Mouse (Mus musculus): ENCODE measurements around the gene Wipi2. TPM values are rescaled to one million over a fixed set of nuclear protein-coding genes. Genes with fewer than 3 reads are reported as not detected.

The Wipi2 gene
- polyA plus RNA-seq, 1 experiment from 2014 or later = 38.8 TPM

- WGBS = 10% methylated on average over 12 of the region's 12 CpGs
Measured at GRCm38 (mm10) chr5:142694627-142695340, 67.3 kb downstream of the Wipi2 start.

GRCm38 (mm10) chr5:142696258-142696657 is 68.8 kb downstream of the Wipi2 start:
- Histone ChIP-seq H3K4me1 (peaks cover 6% of the 10 kb centered on the region), H3K4me2 (no peak overlapping the region), H3K4me3 (replicated peaks) (no peak overlapping the region), H3K27me3 (replicated peaks) (peaks cover 4% of the 10 kb centered on the region; the same call in 1 of the 2 replicates), H3K9ac (no peak overlapping the region), H3K36me3 (no peaks in the 10 kb centered on the region), H3K9me3 (no peaks in the 10 kb centered on the region), H3K27ac (no peak overlapping the region)
- ATAC-seq (ENCODE audit: insufficient read depth, low FRiP score, low read depth) = no peak
- WGBS = 34% methylated on average over 6 of the region's 6 CpGs

More at GRCm38 (mm10) chr5:142694627-142695340, 67.3 kb downstream of the Wipi2 start:
- no peak overlapping the region for H3K4me2 ChIP-seq
- 0 out of 2 replicates have a peak, but pooled peaks cover 4% of the 10 kb centered on the region for H3K27me3 ChIP-seq (replicated peaks)
- H3K36me3 ChIP-seq = no peaks in the 10 kb centered on the region
- H3K27ac ChIP-seq = no peak overlapping the region
- ATAC-seq (ENCODE audit: insufficient read depth, low FRiP score, low read depth) = 0 out of 2 replicates have a peak, but pooled peaks have one; percentile 36
- 0 out of 2 replicates have a peak, but pooled peaks cover 3% of the 10 kb centered on the region for H3K4me1 ChIP-seq
- H3K9me3 ChIP-seq = no peaks in the 10 kb centered on the region
- no peak overlapping the region for H3K4me3 ChIP-seq (replicated peaks)
- no peak overlapping the region for H3K9ac ChIP-seq

- no peaks in the 10 kb centered on the region for H3K36me3 ChIP-seq
- peaks cover 12% of the 10 kb centered on the region for H3K4me1 ChIP-seq
- peaks cover 4% of the 10 kb centered on the region; the same call in 1 of the 2 replicates for H3K27me3 ChIP-seq (replicated peaks)
- ATAC-seq (ENCODE audit: insufficient read depth, low FRiP score, low read depth) = no peak
- no peak overlapping the region for H3K4me2 ChIP-seq
- 87% methylated on average over 6 of the region's 6 CpGs for WGBS
- H3K27ac ChIP-seq = no peak overlapping the region
- no peak overlapping the region for H3K4me3 ChIP-seq (replicated peaks)
- no peak overlapping the region for H3K9ac ChIP-seq
- H3K9me3 ChIP-seq = no peaks in the 10 kb centered on the region
Measured at GRCm38 (mm10) chr5:142696865-142697264, 69.4 kb downstream of the Wipi2 start.

- H3K4me3 ChIP-seq (replicated peaks) = no peak overlapping the region
- no peak overlapping the region for H3K4me2 ChIP-seq
- no peak for ATAC-seq (ENCODE audit: insufficient read depth, low FRiP score, low read depth)
- H3K27me3 ChIP-seq (replicated peaks) = peaks cover 9% of the 10 kb centered on the region; the same call in 1 of the 2 replicates
- H3K9ac ChIP-seq = no peak overlapping the region
- WGBS = 54% methylated on average over 2 of the region's 2 CpGs
- no peaks in the 10 kb centered on the region for H3K9me3 ChIP-seq
- H3K27ac ChIP-seq = no peak overlapping the region
- no peaks in the 10 kb centered on the region for H3K36me3 ChIP-seq
- H3K4me1 ChIP-seq = peaks cover 16% of the 10 kb centered on the region
Measured at GRCm38 (mm10) chr5:142697742-142698141, 70.2 kb downstream of the Wipi2 start.

GRCm38 (mm10) chr5:142700842-142701589 is 73.5 kb downstream of the Wipi2 start:
- Histone ChIP-seq H3K36me3 (no peaks in the 10 kb centered on the region), H3K9ac (no peak overlapping the region), H3K4me2 (peak overlapping the region; percentile 99), H3K4me3 (replicated peaks) (peak overlapping the region; percentile 58), H3K27me3 (replicated peaks) (peaks cover 15% of the 10 kb centered on the region; the same call in 1 of the 2 replicates), H3K4me1 (peaks cover 18% of the 10 kb centered on the region), H3K27ac (no peak overlapping the region), H3K9me3 (no peaks in the 10 kb centered on the region)
- 8% methylated on average over 15 of the region's 15 CpGs for WGBS
- ATAC-seq (ENCODE audit: insufficient read depth, low FRiP score, low read depth) = peak; percentile 49

- Histone ChIP-seq H3K36me3 (no peaks in the 10 kb centered on the region), H3K4me3 (replicated peaks) (peak overlapping the region; percentile 58), H3K9ac (peak overlapping the region; percentile 58), H3K27me3 (replicated peaks) (peaks cover 15% of the 10 kb centered on the region; the same call in 1 of the 2 replicates), H3K27ac (no peak overlapping the region), H3K4me1 (peaks cover 18% of the 10 kb centered on the region), H3K9me3 (no peaks in the 10 kb centered on the region), H3K4me2 (peak overlapping the region; percentile 99)
- under 1% methylated on average over 66 of the region's 72 CpGs for WGBS
- peak; percentile 89 for ATAC-seq (ENCODE audit: insufficient read depth, low FRiP score, low read depth)
Measured at GRCm38 (mm10) chr5:142701651-142702510, 74.4 kb downstream of the Wipi2 start.

- Histone ChIP-seq H3K27me3 (replicated peaks) (peaks cover 15% of the 10 kb centered on the region; the same call in 1 of the 2 replicates), H3K4me1 (peaks cover 18% of the 10 kb centered on the region), H3K27ac (no peak overlapping the region), H3K4me3 (replicated peaks) (peak overlapping the region; percentile 58), H3K4me2 (peak overlapping the region; percentile 99), H3K9ac (peak overlapping the region; percentile 58), H3K9me3 (no peaks in the 10 kb centered on the region), H3K36me3 (no peaks in the 10 kb centered on the region)
- WGBS = 19% methylated on average over 18 of the region's 18 CpGs
- ATAC-seq (ENCODE audit: insufficient read depth, low FRiP score, low read depth) = no peak; the same call in 1 of the 2 replicates
Measured at GRCm38 (mm10) chr5:142702511-142703138, 75.1 kb downstream of the Wipi2 start.

GRCm38 (mm10) chr5:142703569-142703968 is 76.1 kb downstream of the Wipi2 start:
- ATAC-seq (ENCODE audit: insufficient read depth, low FRiP score, low read depth) = no peak
- Histone ChIP-seq H3K9me3 (no peaks in the 10 kb centered on the region), H3K27me3 (replicated peaks) (peaks cover 12% of the 10 kb centered on the region; the same call in 1 of the 2 replicates), H3K9ac (no peak overlapping the region), H3K36me3 (no peaks in the 10 kb centered on the region), H3K4me1 (peaks cover 18% of the 10 kb centered on the region), H3K27ac (no peak overlapping the region), H3K4me2 (no peak overlapping the region), H3K4me3 (replicated peaks) (no peak overlapping the region)
- WGBS = 79% methylated on average over 10 of the region's 10 CpGs

- no peak for ATAC-seq (ENCODE audit: insufficient read depth, low FRiP score, low read depth)
- Histone ChIP-seq H3K4me3 (replicated peaks) (no peak overlapping the region), H3K4me2 (no peak overlapping the region), H3K9ac (no peak overlapping the region), H3K27ac (no peak overlapping the region), H3K27me3 (replicated peaks) (0 out of 2 replicates have a peak, but pooled peaks cover 7% of the 10 kb centered on the region), H3K9me3 (no peaks in the 10 kb centered on the region), H3K36me3 (no peaks in the 10 kb centered on the region), H3K4me1 (peaks cover 2% of the 10 kb centered on the region; the same call in 1 of the 2 replicates)
- 84% methylated on average over 5 of the region's 5 CpGs for WGBS
Measured at GRCm38 (mm10) chr5:142707709-142708108, 80.2 kb downstream of the Wipi2 start.

GRCm38 (mm10) chr5:142709436-142709835 is 81.9 kb downstream of the Wipi2 start:
- Histone ChIP-seq H3K27me3 (replicated peaks) (no peaks in the 10 kb centered on the region), H3K9me3 (no peaks in the 10 kb centered on the region), H3K4me1 (no peaks in the 10 kb centered on the region), H3K36me3 (no peaks in the 10 kb centered on the region), H3K27ac (no peak overlapping the region), H3K9ac (no peak overlapping the region), H3K4me2 (no peak overlapping the region), H3K4me3 (replicated peaks) (no peak overlapping the region)
- ATAC-seq (ENCODE audit: insufficient read depth, low FRiP score, low read depth) = no peak
- WGBS = 83% methylated on average over 7 of the region's 7 CpGs

- Histone ChIP-seq H3K9me3 (no peaks in the 10 kb centered on the region), H3K4me1 (no peaks in the 10 kb centered on the region), H3K36me3 (no peaks in the 10 kb centered on the region), H3K4me3 (replicated peaks) (no peak overlapping the region), H3K9ac (no peak overlapping the region), H3K27me3 (replicated peaks) (no peaks in the 10 kb centered on the region), H3K4me2 (no peak overlapping the region), H3K27ac (no peak overlapping the region)
- no peak for ATAC-seq (ENCODE audit: insufficient read depth, low FRiP score, low read depth)
- 80% methylated on average over 5 of the region's 5 CpGs for WGBS
Measured at GRCm38 (mm10) chr5:142712373-142712772, 84.9 kb downstream of the Wipi2 start.
